Mouse (Mus musculus): ENCODE results near the gene Sucla2. TPM values are rescaled to one million over a fixed set of nuclear protein-coding genes. Genes with fewer than 3 reads are reported as not detected.
"Not testable (repeated sequence)": the region's sequence is repeated elsewhere in the genome, so short reads cannot be mapped to it uniquely, and the experiment has no call there.

The Sucla2 gene
- polyA plus RNA-seq, 1 experiment from 2014 or later, result 113 TPM

- Histone ChIP-seq H3K27me3 (replicated peaks) (no peaks in the 10 kb centered on the region), H3K9me3 (no peaks in the 10 kb centered on the region), H3K36me3 (no peaks in the 10 kb centered on the region), H3K4me2 (replicated peaks) (no peak overlapping the region), H3K4me1 (peaks cover 10% of the 10 kb centered on the region), H3K27ac (no peak overlapping the region), H3K4me3 (no peak overlapping the region), H3K9ac (no peak overlapping the region)
- WGBS, result 95% methylated on average over 9 of the region's 9 CpGs
- no peak for ATAC-seq (ENCODE audit: low FRiP score, low read depth)
These were observed 23.8 kb upstream of the Sucla2 start for GRCm38 (mm10) chr14:73501283-73501682.

DNA sequence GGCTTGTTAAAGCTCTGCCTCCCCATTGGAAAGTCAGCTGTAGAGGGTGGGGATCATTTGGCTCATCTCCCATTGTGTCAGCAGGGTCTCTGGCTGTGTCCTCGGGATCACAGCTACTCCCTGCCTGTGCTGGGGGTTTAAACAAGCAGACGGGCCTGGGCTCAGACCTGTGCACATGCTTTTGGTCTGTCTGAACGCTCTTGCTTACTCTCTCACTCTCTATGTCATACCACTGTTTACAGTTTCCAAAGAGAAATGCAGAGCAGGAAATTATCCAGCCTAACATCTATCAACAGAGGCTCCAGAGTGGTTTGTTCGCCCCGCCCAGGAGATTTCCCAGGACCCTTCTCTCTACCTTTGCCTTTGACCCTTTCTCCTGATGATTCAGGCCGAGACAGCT is 23.4 kb upstream of the Sucla2 start:
- H3K27ac ChIP-seq, result no peak overlapping the region
- H3K9ac ChIP-seq, result no peak overlapping the region; the same call in 1 of the 2 replicates
- H3K36me3 ChIP-seq, result no peaks in the 10 kb centered on the region
- no peaks in the 10 kb centered on the region for H3K27me3 ChIP-seq (replicated peaks)
- H3K4me1 ChIP-seq, result peaks cover 10% of the 10 kb centered on the region
- no peak overlapping the region for H3K4me2 ChIP-seq (replicated peaks)
- no peaks in the 10 kb centered on the region for H3K9me3 ChIP-seq
- no peak for ATAC-seq (ENCODE audit: low FRiP score, low read depth)
- H3K4me3 ChIP-seq, result no peak overlapping the region
- WGBS, result 74% methylated on average over 6 of the region's 6 CpGs

DNA sequence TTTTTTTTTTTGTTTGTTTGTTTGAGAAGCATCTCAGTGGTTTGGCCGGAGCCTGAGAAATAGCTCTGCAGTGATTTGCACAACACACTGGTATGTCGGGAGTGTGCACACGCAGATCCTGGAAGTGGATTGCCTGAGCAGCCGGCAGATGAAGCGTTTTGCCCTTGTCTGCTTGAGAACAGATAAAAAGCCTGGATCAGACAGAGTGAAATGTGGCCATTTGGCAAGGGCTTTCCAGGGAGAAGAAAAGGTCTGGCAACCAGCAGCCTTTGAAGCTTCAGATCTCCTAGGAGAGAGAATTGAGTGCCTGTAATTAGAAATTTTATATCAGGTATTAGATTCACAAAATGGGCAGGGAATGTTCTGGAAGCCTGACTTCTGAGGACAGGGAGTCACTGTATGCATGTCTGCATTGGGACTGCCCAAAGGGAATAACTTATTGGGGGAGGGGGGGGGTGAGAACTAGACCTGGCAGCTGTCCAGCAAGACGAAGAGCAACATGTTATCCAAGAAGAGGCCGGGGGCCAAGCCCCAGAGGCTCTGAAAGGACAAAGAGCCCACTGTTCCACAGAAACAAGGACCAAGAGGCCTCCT is 22.4 kb upstream of the Sucla2 start:
- 20% methylated on average over 7 of the region's 7 CpGs for WGBS
- no peak overlapping the region for H3K9ac ChIP-seq
- H3K4me1 ChIP-seq, result peaks cover 10% of the 10 kb centered on the region
- no peaks in the 10 kb centered on the region for H3K27me3 ChIP-seq (replicated peaks)
- no peaks in the 10 kb centered on the region for H3K36me3 ChIP-seq
- ATAC-seq (ENCODE audit: low FRiP score, low read depth), result peak; percentile 86
- no peaks in the 10 kb centered on the region for H3K9me3 ChIP-seq
- H3K4me2 ChIP-seq (replicated peaks), result no peak overlapping the region
- no peak overlapping the region for H3K27ac ChIP-seq
- H3K4me3 ChIP-seq, result no peak overlapping the region

GRCm38 (mm10) chr14:73503237-73503933 is 21.7 kb upstream of the Sucla2 start:
- H3K9ac ChIP-seq, result no peak overlapping the region
- H3K9me3 ChIP-seq, result no peaks in the 10 kb centered on the region
- H3K27me3 ChIP-seq (replicated peaks), result no peaks in the 10 kb centered on the region
- H3K4me2 ChIP-seq (replicated peaks), result no peak overlapping the region
- 58% methylated on average over 13 of the region's 13 CpGs for WGBS
- peak overlapping the region; percentile 15; the same call in 1 of the 2 replicates for H3K27ac ChIP-seq
- ATAC-seq (ENCODE audit: low FRiP score, low read depth), result peak; percentile 81
- H3K4me3 ChIP-seq, result no peak overlapping the region
- H3K4me1 ChIP-seq, result peaks cover 10% of the 10 kb centered on the region
- H3K36me3 ChIP-seq, result no peaks in the 10 kb centered on the region

DNA sequence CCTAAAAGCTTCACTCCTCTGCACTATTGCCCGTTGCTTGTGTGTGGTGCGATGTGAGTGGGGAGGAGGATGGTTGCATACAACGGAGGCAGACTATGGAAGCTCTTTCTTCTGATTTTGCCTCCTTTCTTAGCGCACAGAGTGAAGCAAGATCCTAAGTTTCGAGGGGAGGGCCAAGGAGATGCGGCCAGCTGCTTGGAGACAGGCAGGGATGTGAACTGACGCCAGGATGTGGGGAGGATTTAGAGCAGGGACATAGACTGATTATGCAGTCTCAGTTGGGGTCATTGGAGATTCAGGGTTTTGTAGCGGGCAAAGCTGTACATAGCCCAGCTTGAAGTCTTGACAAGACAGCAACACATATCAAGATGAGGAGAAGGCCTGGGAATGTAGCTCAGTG is 18.8 kb upstream of the Sucla2 start:
- no peaks in the 10 kb centered on the region for H3K36me3 ChIP-seq
- no peak for ATAC-seq (ENCODE audit: low FRiP score, low read depth)
- H3K4me2 ChIP-seq (replicated peaks), result no peak overlapping the region
- H3K27me3 ChIP-seq (replicated peaks), result no peaks in the 10 kb centered on the region
- no peaks in the 10 kb centered on the region for H3K9me3 ChIP-seq
- no peak overlapping the region for H3K27ac ChIP-seq
- H3K9ac ChIP-seq, result no peak overlapping the region
- no peak overlapping the region for H3K4me3 ChIP-seq
- WGBS, result 65% methylated on average over 8 of the region's 8 CpGs
- H3K4me1 ChIP-seq, result peaks cover 18% of the 10 kb centered on the region

DNA sequence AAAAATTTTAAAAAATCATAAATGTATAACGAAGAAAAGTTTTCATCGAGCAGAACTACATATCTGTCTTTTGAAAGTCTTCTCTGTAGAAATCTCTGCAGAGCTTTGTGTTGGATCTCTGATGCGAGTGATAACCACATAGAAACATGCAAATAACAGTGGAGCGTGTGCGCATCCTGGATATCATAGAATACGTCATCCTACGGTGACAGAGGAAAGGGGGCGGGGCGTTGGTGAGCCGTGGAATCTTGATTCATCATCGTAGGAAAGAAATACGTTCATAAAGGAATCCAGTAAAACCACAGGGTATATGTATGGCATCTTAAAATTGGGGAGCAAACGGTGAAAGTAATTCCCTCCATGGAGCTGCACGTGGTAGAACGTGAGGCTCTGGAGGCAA is 17.9 kb upstream of the Sucla2 start:
- Histone ChIP-seq H3K4me2 (replicated peaks) (no peak overlapping the region), H3K4me1 (peaks cover 12% of the 10 kb centered on the region), H3K27me3 (replicated peaks) (no peaks in the 10 kb centered on the region), H3K9me3 (no peaks in the 10 kb centered on the region), H3K36me3 (peaks cover 2% of the 10 kb centered on the region; the same call in 1 of the 2 replicates), H3K27ac (no peak overlapping the region), H3K9ac (no peak overlapping the region), H3K4me3 (no peak overlapping the region)
- WGBS, result 93% methylated on average over 15 of the region's 15 CpGs
- no peak for ATAC-seq (ENCODE audit: low FRiP score, low read depth)

GRCm38 (mm10) chr14:73507702-73508376 is 17.3 kb upstream of the Sucla2 start:
- no peak for ATAC-seq (ENCODE audit: low FRiP score, low read depth)
- no peaks in the 10 kb centered on the region for H3K9me3 ChIP-seq
- peaks cover 9% of the 10 kb centered on the region for H3K4me1 ChIP-seq
- WGBS, result 79% methylated on average over 11 of the region's 11 CpGs
- no peak overlapping the region for H3K4me2 ChIP-seq (replicated peaks)
- H3K36me3 ChIP-seq, result peaks cover 6% of the 10 kb centered on the region; the same call in 1 of the 2 replicates
- H3K27ac ChIP-seq, result no peak overlapping the region
- no peak overlapping the region for H3K9ac ChIP-seq
- no peak overlapping the region for H3K4me3 ChIP-seq
- no peaks in the 10 kb centered on the region for H3K27me3 ChIP-seq (replicated peaks)

- H3K36me3 ChIP-seq, result peaks cover 6% of the 10 kb centered on the region; the same call in 1 of the 2 replicates
- no peak overlapping the region for H3K27ac ChIP-seq
- no peak overlapping the region for H3K4me2 ChIP-seq (replicated peaks)
- WGBS, result 89% methylated on average over 6 of the region's 6 CpGs
- no peaks in the 10 kb centered on the region for H3K27me3 ChIP-seq (replicated peaks)
- no peak for ATAC-seq (ENCODE audit: low FRiP score, low read depth)
- H3K9me3 ChIP-seq, result no peaks in the 10 kb centered on the region
- peaks cover 8% of the 10 kb centered on the region for H3K4me1 ChIP-seq
- no peak overlapping the region for H3K4me3 ChIP-seq
- H3K9ac ChIP-seq, result no peak overlapping the region
These were observed 16.3 kb upstream of the Sucla2 start for GRCm38 (mm10) chr14:73508630-73509395.

DNA sequence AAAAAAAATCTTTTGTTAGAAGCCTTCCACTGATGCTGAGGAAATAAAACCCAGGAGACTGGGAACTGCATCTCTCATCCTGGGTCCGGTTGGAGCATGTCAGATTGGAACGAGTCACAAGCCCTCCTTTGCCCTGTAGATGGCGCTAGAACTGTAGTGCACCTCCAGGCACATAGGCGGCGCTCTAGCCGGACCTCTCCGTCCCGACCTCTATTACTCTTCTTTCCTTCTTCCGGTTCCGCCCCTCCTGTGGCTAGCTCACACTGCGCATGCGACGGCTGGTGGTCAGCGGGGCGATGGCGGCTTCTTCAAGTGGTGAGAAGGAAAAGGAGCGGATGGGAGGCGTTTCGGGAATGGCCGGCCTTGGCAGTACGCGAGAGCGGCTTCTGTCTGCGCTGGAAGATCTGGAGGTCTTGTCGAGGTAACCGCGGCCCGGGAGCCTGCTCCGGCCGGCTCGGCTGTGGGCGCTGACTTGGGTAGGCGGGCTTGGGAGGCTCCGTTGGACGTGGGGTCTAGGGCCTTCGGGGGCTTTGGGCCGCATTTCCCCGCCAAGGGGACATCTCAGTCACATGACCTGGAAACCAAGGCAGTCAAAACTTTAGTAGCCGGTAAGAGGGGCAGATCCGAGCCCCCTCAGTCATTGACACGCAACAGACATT is 15.2 kb upstream of the Sucla2 start, which contains the start of gene Med4:
Gene Med4 (plus strand): TSS at position 261 of the 659 bp plus-strand sequence.
- H3K27ac ChIP-seq, result no peak within 1 kb of the TSS
- WGBS, result under 1% methylated on average over 41 of the region's 41 CpGs
- peak within 1 kb of the TSS; percentile 92 for H3K4me3 ChIP-seq
- ATAC-seq (ENCODE audit: low FRiP score, low read depth), result peak; percentile 94
- H3K4me2 ChIP-seq (replicated peaks), result peak within 1 kb of the TSS; percentile 96
- H3K4me1 ChIP-seq, result peaks cover 8% of the 10 kb centered on the region
- peaks cover 9% of the 10 kb centered on the region; the same call in 1 of the 2 replicates for H3K36me3 ChIP-seq
- no peaks in the 10 kb centered on the region for H3K9me3 ChIP-seq
- peak within 1 kb of the TSS; percentile 87 for H3K9ac ChIP-seq
- H3K27me3 ChIP-seq (replicated peaks), result no peaks in the 10 kb centered on the region

- Histone ChIP-seq H3K36me3 (no peaks in the 10 kb centered on the region), H3K4me3 (no peak overlapping the region), H3K27ac (no peak overlapping the region), H3K9ac (no peak overlapping the region), H3K4me1 (no peaks in the 10 kb centered on the region), H3K27me3 (replicated peaks) (no peaks in the 10 kb centered on the region), H3K9me3 (no peaks in the 10 kb centered on the region), H3K4me2 (replicated peaks) (no peak overlapping the region; the same call in 1 of the 2 replicates)
- 73% methylated on average over 3 of the region's 3 CpGs for WGBS
- ATAC-seq (ENCODE audit: low FRiP score, low read depth), result no peak
These were observed 983 bp upstream of the Sucla2 start for GRCm38 (mm10) chr14:73524136-73524535.

- 88% methylated on average over 3 of the region's 3 CpGs for WGBS
- not testable (repeated sequence) for H3K4me3 ChIP-seq; H3K27ac ChIP-seq; H3K9me3 ChIP-seq; H3K36me3 ChIP-seq; H3K4me2 ChIP-seq (replicated peaks); H3K9ac ChIP-seq; ATAC-seq (ENCODE audit: low FRiP score, low read depth); H3K4me1 ChIP-seq; H3K27me3 ChIP-seq (replicated peaks)
These were observed 3.5 kb downstream of the Sucla2 start for GRCm38 (mm10) chr14:73528661-73529060.
